Mouse (Mus musculus): Measurements from ENCODE around the gene N4bp2. TPM values are rescaled to one million over a fixed set of nuclear protein-coding genes. Genes with fewer than 3 reads are reported as not detected.

N4bp2 gene
- total RNA-seq, 1 experiment from 2014 or later: 102 TPM

Other genes starting within 250 kb of the N4bp2 start
- gene Smim14, start 226.3 kb upstream of the N4bp2 start, total RNA-seq (2017): 293 and 297 TPM in 2 replicates
- 42.8 and 43.2 TPM in 2 replicates for gene Ube2k, start 226.3 kb upstream of the N4bp2 start, total RNA-seq (2017)
- 224 and 259 TPM in 2 replicates for gene Pds5a, start 65.2 kb upstream of the N4bp2 start, total RNA-seq (2017)
- 148 and 161 TPM in 2 replicates for gene Rhoh, start 97.7 kb downstream of the N4bp2 start, total RNA-seq (2017)
- gene Chrna9, start 171.4 kb downstream of the N4bp2 start, total RNA-seq (2017): not detected in 2 replicates
- 5.4 and 5.5 TPM in 2 replicates for gene 9130230L23Rik, start 240.8 kb downstream of the N4bp2 start, total RNA-seq (2017)